13 mouse cellular contexts compared by ENCODE assay signal in the genomic region with DNA sequence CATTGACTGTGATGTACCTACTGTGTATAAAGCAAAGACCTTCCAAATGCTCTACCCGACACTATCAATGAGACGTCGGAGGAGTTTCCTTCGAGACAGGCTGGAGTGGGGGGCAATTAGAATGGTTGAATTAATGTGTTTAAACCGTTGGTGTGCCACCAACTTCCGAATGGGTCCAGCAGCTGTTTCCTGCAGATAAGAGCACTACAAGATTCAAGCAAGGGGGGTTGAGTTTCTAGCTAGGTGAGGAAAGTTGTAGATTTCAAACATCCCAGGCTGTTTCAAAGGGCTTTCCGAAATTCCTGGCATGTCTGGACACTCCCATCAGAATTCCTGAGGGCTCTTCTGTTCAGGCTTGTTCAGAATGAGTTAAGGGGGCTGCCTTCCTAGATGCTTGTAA. TPM values are rescaled to one million over a fixed set of nuclear protein-coding genes. Genes with fewer than 3 reads are reported as not detected.
DNase-seq lines count a peak whose midpoint lies in the region; ATAC-seq and TF ChIP-seq lines count a peak whose summit lies in the region.
"Had no signal": no experiment of that assay in that cellular context is flagged by ENCODE, and none has a peak within 500 bp of the region (broad histone marks: within the 10 kb centered on the region; RNA-seq: fewer than 3 reads in every experiment).

No protein-coding gene starts in this region.

- H3K36me3 ChIP-seq in kidney, adult 2 months (ENCODE audit: control insufficient read depth, insufficient read depth, low read length), result no peaks in the 10 kb centered on the region

- no peak overlapping the region for H3K4me3 ChIP-seq in kidney, adult 2 months (ENCODE audit: insufficient read depth, low read depth, low read length)
- H3K4me3 ChIP-seq: left cerebral cortex, adult 2 months had no signal

- TF ChIP-seq POLR2A in kidney, adult 2 months (IDR thresholded peaks at IDR 0.05; ENCODE audit: low read depth, low read length), result no peak

- 0 out of 2 replicates have a peak, but pooled peaks cover 2% of the 10 kb centered on the region for H3K4me1 ChIP-seq in kidney, adult 2 months (ENCODE audit: control insufficient read depth, insufficient read depth, low read length)

- peak; percentile 77 for ATAC-seq in megakaryocyte progenitor cell, adult 5-6 weeks (replicated peaks; ENCODE audit: poor library complexity)
- ATAC-seq in cerebellum, adult (ENCODE audit: insufficient number of reproducible peaks, low FRiP score, low TSS enrichment), result no peak
- ATAC-seq: hindbrain, postnatal 0 days; midbrain, embryonic 16.5 days had no signal

- no peaks in the 10 kb centered on the region; the same call in 1 of the 2 replicates for H3K27me3 ChIP-seq in kidney, adult 2 months (replicated peaks; ENCODE audit: control insufficient read depth, insufficient read depth, low read length)

- no peak overlapping the region for H3K27ac ChIP-seq in kidney, adult 2 months (ENCODE audit: insufficient read depth, low read depth, low read length)
- H3K27ac ChIP-seq: hindbrain, postnatal 0 days; left cerebral cortex, adult 2 months had no signal

- no peak for TF ChIP-seq CTCF in kidney, adult 2 months (conservative IDR thresholded peaks at IDR 0.05; ENCODE audit: insufficient read depth, insufficient read length, low read depth, low read length)

- 48% methylated on average over 7 of the region's 7 CpGs for WGBS in kidney, adult 2 months

- peak; percentile 47 for DNase-seq in kidney, adult 2 months
- no peak for DNase-seq in kidney, adult 11 months
- peak; percentile 40 for DNase-seq in forelimb bud, embryonic 11.5 days (ENCODE audit: low read depth, low spot score)
- peak; percentile 16 for DNase-seq in liver
- no peak for DNase-seq in cerebellum, postnatal 36 days
- DNase-seq in testis, postnatal 14 days (ENCODE audit: low spot score), result no peak
- DNase-seq: adrenal gland, adult 2 months; cerebellum, postnatal 14 days had no signal

RNA-seq across cellular contexts. Expression of a gene that starts 22.9 kb away (rescaled TPM):
- 2.1 and 2.4 TPM in 2 replicates for polyA plus RNA-seq in kidney, adult 2 months (2012; rRNA removed)
- total RNA-seq in megakaryocyte progenitor cell, adult 5-6 weeks (2015), result 0.12 and 2.8 TPM in 2 replicates
- 0.04 and 2.6 TPM in 2 replicates for total RNA-seq in megakaryocyte progenitor cell, adult 5-6 weeks (2017)

RNA-seq across cellular contexts. Expression of a gene that starts 54.6 kb away (rescaled TPM):
- polyA plus RNA-seq in kidney, adult 2 months (2012; rRNA removed), result 7.1 and 7.4 TPM in 2 replicates
- total RNA-seq in megakaryocyte progenitor cell, adult 5-6 weeks (2015), result 2.2 and 4.3 TPM in 2 replicates
- 1.5 and 2.2 TPM in 2 replicates for total RNA-seq in megakaryocyte progenitor cell, adult 5-6 weeks (2017)

Comparison
In these comparisons a context has a peak if more than half of its experiments do, and no peak if none do; other contexts are left out.
1. DNase-seq: peak in kidney, adult 2 months (single experiment), forelimb bud, embryonic 11.5 days (single experiment) and liver (single experiment); none in kidney, adult 11 months (single experiment), cerebellum, postnatal 36 days (0 of 2) and testis, postnatal 14 days (single experiment).